Mouse (Mus musculus) CD8-positive naive resting alpha-beta T cell, adult 2 months (primary cell): ENCODE data around the gene Pcp2.
"Not testable (repeated sequence)": the region's sequence is repeated elsewhere in the genome, so short reads cannot be mapped to it uniquely, and the experiment has no call there.

ENCODE experiments used
- DNase-seq, 2 experiments: peaks; one replicate each; pipeline ENCODE4 v3.0.0; 2022; ENCODE audit warnings: low read depth in 2 of 2, low spot score in 2 of 2

Gene Pcp2

DNA sequence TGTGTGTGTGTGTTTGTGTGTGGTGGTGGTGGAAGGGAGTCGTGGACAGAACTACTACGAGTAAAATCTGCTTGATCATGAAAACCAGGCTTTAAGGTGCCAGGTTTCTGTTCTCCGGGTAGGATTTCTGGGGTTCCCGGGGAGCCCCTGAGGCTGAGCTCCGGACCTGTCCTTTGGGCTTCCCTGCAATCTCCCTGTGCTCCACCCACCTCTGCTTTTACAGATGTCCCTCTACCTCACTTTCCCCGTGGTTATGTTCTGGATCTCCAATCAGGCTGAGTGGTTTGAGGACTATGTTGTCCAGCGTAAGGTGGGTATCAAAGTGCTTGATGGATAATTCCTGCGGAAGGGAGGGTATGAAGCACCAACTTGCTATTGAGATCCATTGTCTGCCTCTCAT, 3.2 kb downstream of the Pcp2 start:
- DNase-seq, result no peak

DNA sequence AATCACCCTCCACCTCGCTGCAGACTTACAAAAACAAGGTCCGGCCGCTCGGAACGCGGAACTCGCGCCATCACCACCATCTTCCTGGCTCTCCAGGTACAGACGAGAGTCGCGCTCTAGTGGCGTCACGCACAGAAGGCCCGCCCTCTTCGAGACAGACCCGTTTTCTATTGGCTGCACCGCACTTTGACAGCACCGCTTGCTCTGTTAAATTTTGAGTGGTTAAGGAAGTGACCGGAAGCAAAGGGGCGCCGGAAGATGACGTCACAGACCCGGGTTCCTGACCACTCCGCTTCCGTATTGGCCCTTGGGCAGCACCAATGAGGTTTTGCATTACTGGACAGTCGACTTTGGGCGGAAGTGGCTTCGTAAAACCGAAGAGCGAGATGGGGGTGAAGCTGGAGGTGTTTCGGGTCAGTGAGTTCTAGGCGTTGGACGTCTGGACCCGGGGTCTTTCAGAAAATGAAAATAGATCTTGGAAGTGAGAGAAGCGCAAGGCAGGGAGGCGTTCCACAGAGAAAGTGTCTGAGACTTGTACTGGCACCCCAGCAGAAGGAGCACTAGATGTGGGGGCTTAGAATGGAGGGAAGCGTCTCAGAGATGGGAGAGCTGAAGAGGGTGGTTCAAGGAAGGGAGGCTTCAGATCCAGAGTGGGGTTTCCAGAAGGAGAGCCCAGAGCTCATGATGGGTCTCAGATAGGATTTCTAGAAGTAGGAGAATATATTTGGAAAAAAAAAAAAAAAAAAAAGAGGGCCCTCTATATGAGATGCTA, 4.0 kb downstream of the Pcp2 start, which contains the start of the genes Xab2 and Pet100:
Gene Xab2, minus strand, starts transcription at position 118 of the 772 bp plus-strand sequence.
Gene Pet100, plus strand, starts transcription at position 350 of the 772 bp plus-strand sequence.
- peak; percentile 95 to 96 for DNase-seq

DNA sequence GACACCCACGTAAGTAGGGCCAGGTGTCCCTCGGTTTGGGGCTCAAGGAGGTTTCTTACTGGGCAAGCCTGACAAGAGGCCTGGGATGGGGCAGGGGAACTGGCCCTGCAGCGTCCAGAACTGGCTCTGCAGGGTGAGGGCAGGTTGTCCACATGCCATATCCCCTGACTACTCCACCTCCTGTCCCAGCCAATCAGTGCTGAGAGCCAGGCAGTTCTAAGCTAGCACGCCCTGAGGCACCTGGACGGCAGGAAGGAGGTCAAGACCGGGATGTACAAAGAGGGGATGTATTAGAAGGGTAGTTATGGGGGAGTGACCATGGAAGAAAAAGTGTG, 15.6 kb downstream of the Pcp2 start:
- no peak for DNase-seq

DNA sequence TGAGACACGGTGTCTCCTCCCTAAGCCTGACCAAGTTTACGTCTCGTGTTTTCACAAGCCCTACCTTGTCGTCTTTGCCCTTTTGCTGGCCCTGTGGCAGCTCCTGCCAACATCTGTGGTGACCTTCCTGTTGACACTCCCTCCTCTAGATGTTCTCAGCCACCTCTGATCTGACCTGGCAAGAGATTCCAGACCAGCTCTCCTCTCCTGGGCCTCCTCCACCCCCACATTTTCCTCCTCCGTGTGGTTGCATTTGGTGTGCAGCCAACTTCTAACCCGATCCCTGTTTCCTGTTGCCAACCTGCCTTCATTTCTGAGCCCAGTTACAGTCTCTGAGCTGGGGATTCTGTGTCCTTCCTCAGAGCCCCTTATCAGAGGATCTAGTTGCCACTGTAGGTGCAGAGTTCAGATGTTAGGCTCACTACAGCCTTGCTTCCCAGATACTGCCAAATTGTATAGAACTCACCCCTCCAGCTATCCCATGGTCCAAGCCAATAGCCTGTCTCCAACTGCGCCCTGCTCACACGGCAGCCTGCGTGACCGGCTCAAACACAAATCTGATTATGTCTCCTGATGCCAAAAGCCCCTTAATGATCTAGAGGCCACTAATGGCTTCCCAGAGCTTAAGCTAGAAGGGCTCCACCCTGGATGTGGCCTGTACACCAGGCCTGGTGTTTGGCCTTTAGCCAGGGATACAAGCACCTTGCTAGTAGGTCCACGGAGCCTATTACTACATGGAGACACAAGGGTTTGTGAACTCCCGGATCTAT, 16.1 kb downstream of the Pcp2 start:
- no peak for DNase-seq

DNA sequence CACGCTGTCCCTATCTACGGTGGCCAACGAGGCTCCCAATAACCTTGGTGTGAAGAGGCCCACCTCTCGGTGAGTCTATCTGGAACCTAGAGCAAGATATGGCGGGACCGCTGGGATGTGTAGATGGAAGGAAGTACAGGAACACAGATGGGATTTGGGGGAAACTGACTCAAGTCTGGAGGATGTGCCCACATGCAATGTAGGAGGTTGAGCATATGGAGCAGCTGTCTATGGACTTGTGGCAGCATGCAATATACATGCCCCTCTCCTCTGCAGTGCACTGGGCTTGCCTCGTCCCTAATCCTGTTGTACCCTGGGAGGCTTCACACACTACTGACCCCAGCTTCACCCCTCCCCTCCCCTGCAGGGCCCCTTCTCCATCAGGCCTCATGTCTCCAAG, 17.5 kb downstream of the Pcp2 start:
- DNase-seq, result no peak

DNA sequence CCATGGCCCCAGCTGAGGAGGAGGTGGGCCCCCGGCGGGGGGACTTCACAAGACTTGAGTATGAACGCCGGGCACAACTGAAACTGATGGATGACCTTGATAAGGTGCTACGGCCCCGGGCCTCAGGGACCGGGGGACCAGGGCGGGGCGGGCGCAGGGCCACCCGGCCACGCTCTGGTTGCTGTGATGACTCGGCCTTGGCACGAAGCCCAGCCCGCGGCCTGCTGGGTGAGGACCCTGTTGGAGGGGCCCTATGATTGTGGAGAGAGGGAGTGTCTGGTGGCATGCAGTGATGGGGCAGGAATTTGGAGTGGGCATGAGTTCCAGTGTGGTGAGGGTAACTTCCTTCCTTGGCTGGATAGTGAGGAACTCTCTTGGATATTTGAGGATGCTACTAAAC, 18.8 kb downstream of the Pcp2 start:
- DNase-seq, result no peak

DNA sequence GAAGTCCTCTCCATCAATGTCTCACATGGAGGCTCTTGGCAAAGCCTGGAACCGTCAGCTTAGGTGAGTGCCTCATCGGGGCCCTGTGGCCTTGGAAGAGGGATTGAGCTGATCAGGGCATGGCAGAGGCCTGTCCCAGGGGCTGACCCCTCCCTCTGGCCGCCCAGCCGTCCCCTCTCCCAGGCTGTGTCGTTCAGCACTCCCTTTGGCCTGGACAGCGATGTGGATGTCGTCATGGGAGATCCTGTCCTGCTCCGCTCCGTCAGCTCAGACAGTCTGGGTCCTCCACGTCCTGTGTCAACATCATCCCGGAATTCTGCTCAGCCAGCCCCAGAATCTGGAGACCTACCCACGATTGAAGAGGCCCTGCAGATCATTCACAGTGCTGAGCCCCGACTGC, 21.9 kb downstream of the Pcp2 start:
- no peak for DNase-seq

DNA sequence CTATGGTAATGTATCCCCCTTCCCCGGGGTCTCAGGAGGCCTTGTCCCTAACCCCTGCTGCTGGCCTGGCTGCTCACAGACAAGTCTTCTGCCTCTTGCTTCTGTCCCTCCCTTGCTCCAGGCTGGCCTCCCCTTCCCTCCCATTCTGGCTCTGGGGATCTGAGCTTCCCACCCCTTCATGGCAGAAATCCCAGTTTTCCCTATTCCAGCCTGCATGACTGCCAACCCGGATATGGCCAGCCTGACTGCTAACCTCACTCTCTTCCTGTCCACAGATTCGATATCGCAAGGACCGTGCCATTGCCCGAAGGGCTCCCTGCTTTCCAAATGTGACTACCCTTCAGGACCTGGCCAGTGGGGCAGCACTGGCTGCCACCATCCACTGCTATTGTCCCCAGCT, 24.9 kb downstream of the Pcp2 start:
- no peak for DNase-seq

DNA sequence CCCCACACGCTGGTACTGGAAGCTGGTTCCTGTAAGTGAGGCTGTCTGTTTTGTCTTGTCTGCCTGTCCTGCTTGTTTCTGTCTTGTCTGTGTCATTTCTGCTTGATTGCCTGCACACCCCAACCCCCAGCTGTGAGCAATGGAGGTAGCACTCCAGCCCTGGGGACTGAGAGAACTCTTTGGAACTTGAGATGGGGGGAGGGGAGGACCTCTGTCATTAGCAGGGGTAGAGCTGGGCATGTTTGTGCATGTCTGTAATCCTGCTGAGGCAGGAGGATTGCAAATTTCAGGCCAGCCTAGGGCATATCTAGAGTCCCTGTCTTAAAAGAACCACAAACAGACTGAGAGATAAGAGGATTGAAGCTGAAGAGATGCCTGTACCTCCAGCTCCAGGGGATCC, 26.1 kb downstream of the Pcp2 start:
- no peak for DNase-seq

DNA sequence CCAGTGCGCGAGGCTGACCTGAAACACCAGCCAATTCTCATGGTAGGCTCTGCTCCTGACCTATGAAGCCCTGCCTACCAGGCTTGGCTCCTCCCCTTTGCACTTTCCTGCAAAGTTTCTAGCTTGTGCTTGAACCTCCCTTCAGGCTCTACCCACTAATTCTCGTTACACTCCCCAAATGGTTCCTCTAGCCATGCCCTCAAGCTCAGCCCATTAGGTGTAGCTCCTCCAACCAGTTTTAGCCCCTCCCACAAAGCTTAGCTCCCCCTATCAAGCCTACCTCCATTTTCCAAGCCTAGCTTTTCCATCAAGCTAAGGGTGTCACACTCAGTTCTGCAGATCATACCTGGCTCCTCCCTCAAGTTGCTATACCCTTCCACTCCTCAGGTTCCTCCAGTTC, 27.3 kb downstream of the Pcp2 start:
- no peak for DNase-seq

DNA sequence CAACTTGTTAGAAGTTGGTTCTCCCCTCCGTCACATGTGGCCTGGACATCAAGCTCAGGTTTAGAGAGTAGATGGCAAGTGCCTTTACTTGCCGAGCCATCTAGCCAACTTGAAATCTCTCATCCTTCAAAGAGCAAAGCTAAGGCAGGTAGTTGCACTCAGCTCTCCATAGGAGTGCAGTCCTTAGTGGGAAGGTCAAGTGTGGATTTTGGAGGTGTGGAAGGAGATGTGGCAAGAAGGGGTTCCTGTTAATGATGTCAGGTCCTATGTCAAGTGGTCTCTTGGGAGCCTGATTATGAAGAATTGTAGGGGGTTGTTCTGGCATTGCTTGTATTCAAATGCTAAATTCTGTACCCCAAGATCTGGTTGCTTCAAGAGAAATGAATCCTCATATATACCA, 30.9 kb downstream of the Pcp2 start:
- DNase-seq, result no peak

DNA sequence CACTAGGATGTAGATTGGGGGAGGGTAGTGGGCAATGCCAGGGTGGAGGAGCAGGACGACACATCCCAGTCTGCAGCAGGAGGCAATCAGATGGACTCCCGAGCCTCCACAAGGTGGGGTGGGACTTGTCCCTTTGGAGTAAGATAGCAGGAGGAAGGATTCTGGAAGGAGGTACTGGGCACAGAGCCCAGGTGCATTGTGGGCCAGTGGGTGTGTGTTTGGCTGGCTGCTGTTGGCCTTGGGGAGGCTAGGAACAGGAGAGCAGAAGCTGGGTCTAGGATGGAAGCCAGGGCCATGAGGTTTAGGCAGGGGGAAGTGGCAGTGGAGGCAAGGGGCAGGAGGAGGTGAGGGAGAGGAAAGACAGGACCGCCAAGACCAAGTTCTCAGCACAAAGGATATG, 31.9 kb downstream of the Pcp2 start:
- no peak for DNase-seq

DNA sequence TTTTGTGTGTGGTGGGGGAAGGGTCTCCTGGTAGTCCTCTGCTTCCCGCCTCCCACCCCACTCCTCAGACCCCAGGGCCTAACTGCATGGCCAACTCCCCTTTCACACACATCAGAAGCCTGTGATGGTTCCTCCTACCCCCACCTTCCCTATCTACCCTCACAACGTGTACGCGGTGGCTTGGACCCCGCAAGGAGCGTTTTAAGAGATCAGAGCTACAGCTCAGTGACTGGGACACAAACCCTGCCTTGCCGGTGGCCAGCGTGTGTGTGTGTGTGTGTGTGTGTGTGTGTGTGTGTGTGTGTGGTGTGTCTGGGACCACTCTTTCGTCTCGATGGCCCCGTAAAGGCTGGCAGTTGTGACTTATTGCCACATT, 37.1 kb downstream of the Pcp2 start:
- DNase-seq, result no peak

DNA sequence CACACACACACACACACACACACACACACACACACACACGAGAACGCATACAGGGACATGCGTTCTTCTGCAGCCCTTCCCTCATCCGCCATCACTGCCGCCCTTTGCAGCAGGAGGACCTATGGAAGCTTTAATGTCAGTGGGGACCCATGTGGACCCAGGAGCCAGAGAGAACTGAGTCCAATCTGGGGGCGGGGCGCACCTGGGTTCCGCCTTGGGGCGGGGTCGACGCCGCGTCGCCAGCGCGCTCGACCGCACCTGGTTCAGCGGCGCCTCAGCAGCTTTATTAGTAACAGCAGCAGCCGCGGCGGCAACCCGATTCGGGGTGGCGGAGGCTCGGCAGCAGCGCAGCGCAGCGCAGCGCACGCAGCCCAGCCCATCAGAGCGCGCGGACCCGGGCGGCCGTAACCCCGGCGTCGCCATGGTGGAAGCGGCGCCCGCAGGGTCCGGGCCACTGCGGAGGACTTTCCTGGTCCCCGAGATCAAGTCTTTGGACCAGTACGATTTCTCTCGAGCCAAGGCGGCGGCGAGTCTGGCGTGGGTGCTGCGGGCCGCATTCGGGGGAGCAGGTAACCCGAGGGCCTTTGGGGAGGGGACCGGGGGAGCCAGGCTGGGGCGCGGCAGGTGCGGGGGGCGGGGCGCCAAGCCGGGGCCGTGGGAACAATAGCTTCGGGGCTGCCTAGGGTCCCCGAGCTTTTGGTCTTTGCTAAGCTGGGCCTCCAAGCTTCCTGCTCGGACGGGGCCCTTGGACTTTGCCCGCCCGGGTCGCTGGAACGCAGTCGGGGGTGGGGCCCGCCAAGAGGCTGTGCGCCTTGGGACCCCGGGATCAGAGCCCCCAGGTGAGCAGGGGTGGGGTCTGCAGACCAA, 37.7 kb downstream of the Pcp2 start:
- no peak for DNase-seq

DNA sequence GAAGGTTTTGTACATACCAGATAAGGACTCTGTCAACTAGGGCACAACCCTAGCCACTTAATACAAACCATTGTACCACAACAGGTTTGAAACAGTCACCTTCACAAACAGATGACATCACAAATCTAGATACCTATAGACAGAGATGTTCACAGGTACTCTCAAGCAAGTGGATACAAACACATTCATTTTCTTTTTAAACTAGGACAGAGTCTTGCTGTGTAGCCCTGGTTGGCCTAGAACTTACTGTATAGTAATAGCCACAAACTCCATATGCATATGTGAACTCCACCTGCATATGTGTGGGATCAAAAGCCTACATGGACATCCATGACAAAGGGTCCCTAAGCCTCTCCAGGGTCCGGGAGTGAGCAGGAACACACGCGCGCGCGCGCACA, 38.4 kb downstream of the Pcp2 start, which contains the start of gene Camsap3:
Gene Camsap3, plus strand, starts transcription at position 301 of the 398 bp plus-strand sequence.
- DNase-seq, result no peak

DNA sequence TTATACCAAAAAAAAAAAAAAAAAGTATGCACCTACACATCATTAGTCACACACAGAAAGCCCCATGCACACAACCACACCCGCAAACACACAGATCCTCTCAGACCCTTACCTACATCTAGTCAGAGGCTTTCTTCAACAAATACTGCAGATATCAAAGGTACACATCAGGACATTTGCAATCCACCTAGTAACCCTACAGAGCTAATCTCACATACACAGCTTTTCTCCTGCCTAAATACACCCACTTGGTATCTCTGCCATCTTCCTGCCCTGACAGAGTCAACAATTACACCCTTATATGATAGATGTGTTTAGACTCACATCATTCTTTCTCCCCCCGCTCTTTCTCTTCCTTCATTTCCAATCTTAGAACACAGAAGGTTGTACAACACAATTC, 38.9 kb downstream of the Pcp2 start:
- DNase-seq, result no peak

DNA sequence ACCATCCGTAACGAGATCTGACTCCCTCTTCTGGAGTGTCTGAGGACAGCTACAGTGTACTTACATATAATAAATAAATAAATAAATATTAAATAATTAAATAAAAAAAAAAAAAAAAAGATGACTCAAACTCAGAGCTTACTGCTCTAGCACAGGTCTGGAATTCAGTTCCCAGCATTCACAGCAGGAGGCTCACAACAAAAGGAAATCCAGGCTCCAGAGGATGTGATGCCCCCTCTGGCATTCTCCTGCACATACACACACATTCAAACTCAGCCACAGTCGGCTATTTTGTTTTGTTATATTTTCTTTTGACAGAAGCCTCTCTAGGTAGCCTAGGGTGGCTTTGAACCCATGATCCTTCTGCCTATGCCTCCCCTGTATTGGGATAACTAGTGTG, 43.4 kb downstream of the Pcp2 start:
- not testable (repeated sequence) for DNase-seq

DNA sequence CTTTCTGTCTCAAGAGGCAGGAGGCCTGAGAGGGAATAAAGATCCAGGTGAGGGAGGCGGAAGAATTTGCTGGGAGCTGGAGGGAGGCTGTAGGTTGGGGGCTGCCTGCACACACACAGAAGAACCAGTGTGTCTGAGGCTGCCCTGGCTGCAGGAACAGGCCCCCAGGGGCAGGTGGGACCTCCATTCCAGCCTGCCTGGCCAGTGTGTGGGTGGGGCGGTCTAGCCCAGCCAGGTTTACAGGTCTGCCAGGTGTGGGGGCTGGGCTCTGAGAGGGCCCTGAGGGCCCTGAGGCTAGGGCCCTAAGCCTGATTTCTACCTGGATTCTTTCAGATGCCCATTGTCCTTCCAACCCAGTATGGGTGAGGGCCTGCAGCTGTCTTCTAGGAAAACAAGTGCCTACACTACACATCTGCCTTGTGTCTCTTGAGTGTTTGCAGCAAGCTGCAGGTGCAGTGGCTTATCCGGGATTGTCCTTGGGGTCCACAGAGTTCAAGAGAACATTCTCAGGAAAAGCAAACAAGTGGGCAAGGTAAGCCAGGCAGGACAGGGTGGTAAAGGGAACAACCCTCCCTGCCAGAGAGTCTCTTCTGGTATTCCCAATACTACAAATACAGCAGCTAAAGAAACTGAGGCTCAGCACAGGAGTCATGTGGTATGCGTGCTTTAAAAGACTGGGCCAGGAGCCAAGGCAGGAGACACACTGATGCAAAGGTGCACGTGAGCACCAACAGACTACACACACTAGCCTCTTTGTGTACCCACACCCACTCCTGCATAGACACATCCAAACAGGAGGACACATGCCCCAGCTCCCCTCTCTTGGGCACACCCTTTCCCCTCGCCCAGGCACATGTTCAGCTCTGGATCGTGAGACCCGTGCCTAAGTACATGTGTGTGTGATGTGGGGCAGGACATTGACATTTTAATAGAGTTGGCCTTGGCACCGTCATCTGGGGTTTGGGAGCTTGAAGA, 45.7 kb downstream of the Pcp2 start:
- DNase-seq, result no peak

DNA sequence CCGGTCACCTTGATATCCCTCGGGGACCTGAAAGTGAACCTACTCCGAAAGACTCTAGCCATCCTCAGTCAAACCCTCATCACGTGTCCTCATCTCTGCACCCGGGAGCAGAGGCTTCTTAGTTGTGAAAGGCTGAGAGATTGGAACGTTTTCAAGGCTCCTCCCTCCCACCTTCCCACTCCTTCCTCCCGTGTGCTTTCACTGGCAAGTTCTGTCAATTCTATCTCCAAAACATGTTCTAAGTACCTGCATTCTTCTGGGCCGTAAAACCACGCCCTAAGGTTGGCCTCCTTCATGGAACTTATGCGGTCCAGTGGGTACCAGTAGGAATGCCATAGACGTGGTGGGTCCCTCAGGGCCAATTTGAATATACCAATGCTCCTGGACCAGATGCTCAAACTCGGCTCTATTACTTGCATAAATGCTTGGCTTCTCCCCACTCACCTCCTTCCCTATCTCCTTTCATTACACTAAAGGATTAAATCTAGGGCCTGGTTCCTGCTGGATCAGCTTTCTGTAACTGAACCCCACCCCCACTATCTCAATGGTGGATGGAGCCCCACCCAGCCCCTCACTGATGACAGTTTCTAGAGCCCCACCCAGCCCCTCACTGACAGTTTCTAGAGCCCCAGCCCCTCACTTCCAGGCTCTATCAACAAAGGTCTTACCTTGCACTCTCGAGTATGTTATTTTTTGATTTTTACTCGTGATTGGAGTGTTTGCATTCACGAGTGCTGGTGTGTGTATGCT, 49.0 kb downstream of the Pcp2 start:
- no peak for DNase-seq

DNA sequence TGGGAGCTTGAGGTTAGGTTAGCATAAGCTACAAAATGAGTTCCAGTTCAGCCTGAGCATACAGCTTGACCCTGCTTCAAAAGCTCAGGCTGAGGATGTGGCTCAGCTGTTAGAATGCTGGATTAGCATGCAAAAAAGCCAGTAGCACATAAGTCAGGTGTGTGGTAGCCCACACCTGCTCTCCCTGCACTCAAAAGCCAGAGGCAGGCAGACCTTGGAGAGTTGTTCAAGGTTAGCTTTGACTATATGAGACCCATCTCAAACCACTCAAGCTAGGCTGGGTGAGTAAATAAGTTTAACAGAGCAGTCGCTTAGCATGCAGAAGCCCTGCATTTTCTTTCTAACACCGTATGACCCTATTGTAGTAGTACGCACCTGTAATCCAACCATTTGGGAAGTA, 50.8 kb downstream of the Pcp2 start:
- no peak for DNase-seq
